Mouse (Mus musculus): Measurements from ENCODE around the gene Nfyc. TPM values are rescaled to one million over a fixed set of nuclear protein-coding genes. Genes with fewer than 3 reads are reported as not detected.

Gene Nfyc
- total and polyA plus RNA-seq, 3 experiments = 46.0 to 179 (median 50.6) TPM

DNA sequence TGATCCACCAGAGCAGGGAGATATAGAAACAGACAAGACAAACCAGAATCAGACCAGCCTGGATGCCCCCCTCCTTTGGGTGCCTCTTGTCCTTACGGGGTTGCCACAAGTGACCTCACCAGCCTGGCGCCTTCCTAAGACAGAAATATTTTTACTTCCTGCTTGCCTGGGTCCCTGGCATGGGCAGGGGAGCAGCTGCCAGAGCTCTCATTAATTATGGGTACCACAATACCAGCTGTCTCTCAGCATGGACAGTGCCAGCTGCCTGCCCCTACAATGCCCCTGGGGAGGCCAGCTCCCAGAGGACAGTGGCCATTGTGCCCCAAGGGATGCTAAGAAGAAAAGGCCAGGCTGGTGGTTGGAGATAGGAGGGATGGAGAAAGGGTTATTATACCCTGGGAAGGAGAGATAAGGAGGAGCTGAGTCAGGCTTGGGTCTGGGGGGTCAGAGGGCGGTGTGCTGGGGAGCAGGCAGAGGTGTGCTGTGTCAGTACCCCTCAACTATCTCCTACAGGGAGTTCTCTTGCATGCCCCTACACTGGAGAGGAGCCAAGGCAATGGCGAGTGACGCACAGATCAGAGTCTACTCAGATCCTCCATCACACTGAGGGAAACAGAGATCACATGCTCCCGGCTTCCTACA is 117.4 kb downstream of the Nfyc start:
- no peak overlapping the region for H3K9ac ChIP-seq (ENCODE audit: low read depth, low read length)
- H3K27me3 ChIP-seq (ENCODE audit: control insufficient read depth, insufficient read depth, low read length) = no peaks in the 10 kb centered on the region
- intact Hi-C loops (cut with DNase I) = no loop called here
- no peak overlapping the region for H3K4me3 ChIP-seq
- H3K36me3 ChIP-seq (ENCODE audit: control insufficient read depth, insufficient read depth, low read length) = no peaks in the 10 kb centered on the region
- TF ChIP-seq POLR2A (IDR thresholded peaks at IDR 0.05; ENCODE audit: insufficient read depth, low read depth, low read length) = no peak
- no peak for TF ChIP-seq EP300 (IDR thresholded peaks at IDR 0.05; ENCODE audit: insufficient read depth, low read depth, low read length)
- no peak for TF ChIP-seq CTCF (IDR thresholded peaks at IDR 0.05)
- 60% methylated on average over 6 of the region's 6 CpGs for WGBS
- DNase-seq = no peak
- H3K27ac ChIP-seq = no peak overlapping the region
- no peaks in the 10 kb centered on the region for H3K79me2 ChIP-seq (replicated peaks; ENCODE audit: control insufficient read depth, insufficient read depth, low read length)
- no peaks in the 10 kb centered on the region for H3K4me1 ChIP-seq (ENCODE audit: control insufficient read depth, insufficient read depth, low read length)

DNA sequence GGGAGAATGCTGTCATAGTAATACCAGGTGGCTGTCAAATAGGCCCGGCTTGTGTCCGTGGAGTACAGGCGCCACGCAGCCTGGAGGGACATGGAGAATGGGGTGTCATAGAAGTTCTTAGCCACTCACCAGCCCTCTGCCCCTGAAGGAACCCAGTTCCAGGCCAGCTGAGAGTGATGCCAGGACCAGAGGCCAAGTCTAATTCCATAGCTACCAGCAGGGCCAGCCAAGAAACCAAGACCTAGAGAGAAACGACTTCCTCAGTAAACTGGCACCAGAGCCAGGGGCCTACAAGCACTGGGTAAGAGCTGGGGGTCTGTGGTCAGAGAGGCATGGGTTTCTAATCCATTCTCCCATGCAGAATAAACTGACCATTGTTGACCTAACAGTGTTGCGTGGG is 118.4 kb downstream of the Nfyc start:
- no peaks in the 10 kb centered on the region for H3K36me3 ChIP-seq (ENCODE audit: control insufficient read depth, insufficient read depth, low read length)
- intact Hi-C loops (cut with DNase I) = no loop called here
- 81% methylated on average over 6 of the region's 6 CpGs for WGBS
- H3K4me3 ChIP-seq = no peak overlapping the region
- H3K27me3 ChIP-seq (ENCODE audit: control insufficient read depth, insufficient read depth, low read length) = no peaks in the 10 kb centered on the region
- TF ChIP-seq EP300 (IDR thresholded peaks at IDR 0.05; ENCODE audit: insufficient read depth, low read depth, low read length) (no peak), POLR2A (IDR thresholded peaks at IDR 0.05; ENCODE audit: insufficient read depth, low read depth, low read length) (no peak), CTCF (IDR thresholded peaks at IDR 0.05) (no peak)
- no peak overlapping the region for H3K27ac ChIP-seq
- no peaks in the 10 kb centered on the region for H3K4me1 ChIP-seq (ENCODE audit: control insufficient read depth, insufficient read depth, low read length)
- no peak overlapping the region for H3K9ac ChIP-seq (ENCODE audit: low read depth, low read length)
- no peaks in the 10 kb centered on the region for H3K79me2 ChIP-seq (replicated peaks; ENCODE audit: control insufficient read depth, insufficient read depth, low read length)
- no peak for DNase-seq

DNA sequence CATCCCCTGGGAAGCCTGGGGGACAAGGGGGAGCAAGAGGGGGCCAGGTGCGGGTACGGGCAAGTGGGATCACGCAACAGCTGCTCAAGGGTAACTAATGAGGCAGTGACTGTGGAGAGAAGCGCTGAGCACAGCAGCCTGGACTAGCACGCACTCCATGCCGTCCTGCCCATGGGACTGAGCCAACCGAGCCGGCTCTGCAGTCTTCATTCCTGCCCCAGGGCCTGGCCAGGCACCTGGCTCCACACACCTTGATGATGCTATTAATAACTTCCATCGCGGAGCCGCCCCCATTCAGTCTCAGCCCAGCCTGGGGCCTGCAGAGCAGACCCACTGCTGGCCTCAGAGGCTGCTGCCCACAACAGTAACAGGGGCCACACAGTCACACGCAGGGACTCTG is 119.1 kb downstream of the Nfyc start:
- Histone ChIP-seq H3K4me1 (ENCODE audit: control insufficient read depth, insufficient read depth, low read length) (no peaks in the 10 kb centered on the region), H3K27me3 (ENCODE audit: control insufficient read depth, insufficient read depth, low read length) (no peaks in the 10 kb centered on the region), H3K36me3 (ENCODE audit: control insufficient read depth, insufficient read depth, low read length) (no peaks in the 10 kb centered on the region), H3K79me2 (replicated peaks; ENCODE audit: control insufficient read depth, insufficient read depth, low read length) (no peaks in the 10 kb centered on the region), H3K9ac (ENCODE audit: low read depth, low read length) (no peak overlapping the region), H3K27ac (no peak overlapping the region), H3K4me3 (no peak overlapping the region)
- intact Hi-C loops (cut with DNase I) = no loop called here
- WGBS = 75% methylated on average over 12 of the region's 12 CpGs
- no peak for DNase-seq
- TF ChIP-seq EP300 (IDR thresholded peaks at IDR 0.05; ENCODE audit: insufficient read depth, low read depth, low read length) (no peak), POLR2A (IDR thresholded peaks at IDR 0.05; ENCODE audit: insufficient read depth, low read depth, low read length) (no peak), CTCF (IDR thresholded peaks at IDR 0.05) (no peak)

Small RNAs within 50 kb of the gene (microRNA-seq; reads per million reads assigned to microRNA genes)
- gene Gm23936 (0 reads per million in 2 experiments), gene Mir30c-1 (540 to 752 reads per million in 2 experiments), gene Mir30e (0 reads per million in 2 experiments), gene Mir30f (0 reads per million in 2 experiments)

Other genes starting within 250 kb of the Nfyc start
- not detected for gene Gm8439, start 242.8 kb downstream of the Nfyc start, total RNA-seq (2021)
- not detected in 2 replicates for gene Gm8439, start 242.8 kb downstream of the Nfyc start, polyA plus RNA-seq (2012; rRNA removed)
- gene Cited4, start 165.0 kb downstream of the Nfyc start, total RNA-seq (2021) = 10 to 100 TPM; 31.6 to 52.2 TPM
- gene Cited4, start 165.0 kb downstream of the Nfyc start, polyA plus RNA-seq (2012; rRNA removed) = 39.9 and 51.2 TPM in 2 replicates
- 1 to 10 TPM; 1.6 to 1.9 TPM for gene Kcnq4, start 83.0 kb downstream of the Nfyc start, total RNA-seq (2021)
- 6.9 TPM in 2 replicates for gene Kcnq4, start 83.0 kb downstream of the Nfyc start, polyA plus RNA-seq (2012; rRNA removed)
- gene Rims3, start 23.2 kb upstream of the Nfyc start, total RNA-seq (2021) = under 1 TPM; 0.05 TPM
- 0.09 and 0.12 TPM in 2 replicates for gene Rims3, start 23.2 kb upstream of the Nfyc start, polyA plus RNA-seq (2012; rRNA removed)
- gene Exo5, start 93.4 kb upstream of the Nfyc start, total RNA-seq (2021) = 1 to 10 TPM; 1.8 to 3.0 TPM
- 1.6 and 2.3 TPM in 2 replicates for gene Exo5, start 93.4 kb upstream of the Nfyc start, polyA plus RNA-seq (2012; rRNA removed)
- gene Zfp69, start 120.1 kb upstream of the Nfyc start, total RNA-seq (2021) = 1 to 10 TPM in 1 of 2 experiments, under 1 TPM in 1; 0.82 to 1.1 TPM
- gene Zfp69, start 120.1 kb upstream of the Nfyc start, polyA plus RNA-seq (2012; rRNA removed) = 1.0 and 1.3 TPM in 2 replicates
- 10 to 100 TPM; 44.2 to 49.6 TPM for gene Smap2, start 185.7 kb upstream of the Nfyc start, total RNA-seq (2021)
- gene Smap2, start 185.7 kb upstream of the Nfyc start, polyA plus RNA-seq (2012; rRNA removed) = 26.7 and 32.2 TPM in 2 replicates
- gene Col9a2, start 207.8 kb upstream of the Nfyc start, total RNA-seq (2021) = not detected
- gene Col9a2, start 207.8 kb upstream of the Nfyc start, polyA plus RNA-seq (2012; rRNA removed) = 0.06 and 0.31 TPM in 2 replicates

Data from heart, adult 2 months (tissue).